Mouse (Mus musculus) heart, embryonic 13.5 days (tissue): ENCODE data around the gene Hrc. TPM values are rescaled to one million over a fixed set of nuclear protein-coding genes. Genes with fewer than 3 reads are reported as not detected.

Experiments
- ATAC-seq: fragments of 200-750 bp; cut with Nextera tagmentation; 2 replicates; pipeline ENCODE4 v1.8.0; 2017; ENCODE audit warnings: moderate TSS enrichment; ENCODE audit not compliant: insufficient number of reproducible peaks, low FRiP score, low TSS enrichment; ENCODE audit errors: extremely low read depth
- H3K27ac ChIP-seq: fragments of 300-500 bp; sonication (generic); replicated peaks from 2 replicates; pipeline ENCODE4 v1.5.1; 2015; ENCODE audit warnings: moderate library complexity, mild to moderate bottlenecking, inconsistent platforms
- H3K27me3 ChIP-seq: fragments of 300-500 bp; sonication (generic); replicated peaks from 2 replicates; pipeline ENCODE4 v1.6.1; 2015; ENCODE audit warnings: mild to moderate bottlenecking, inconsistent platforms
- H3K36me3 ChIP-seq: fragments of 300-500 bp; sonication (generic); 2 replicates; pipeline ENCODE4 v1.6.1; 2015; ENCODE audit warnings: mild to moderate bottlenecking, inconsistent platforms
- H3K4me1 ChIP-seq: fragments of 300-500 bp; sonication (generic); 2 replicates; pipeline ENCODE4 v1.6.1; 2015; ENCODE audit warnings: inconsistent platforms
- H3K4me2 ChIP-seq: fragments of 300-500 bp; sonication (generic); 2 replicates; pipeline ENCODE4 v1.6.1; 2015; ENCODE audit warnings: inconsistent platforms, mild to moderate bottlenecking, moderate library complexity
- H3K4me3 ChIP-seq: fragments of 300-500 bp; sonication (generic); 2 replicates; pipeline ENCODE4 v1.5.1; 2015; ENCODE audit warnings: moderate library complexity, mild to moderate bottlenecking, inconsistent platforms
- H3K9ac ChIP-seq: fragments of 300-500 bp; sonication (generic); 2 replicates; pipeline ENCODE4 v1.6.1; 2015; ENCODE audit warnings: inconsistent platforms, mild to moderate bottlenecking, moderate library complexity
- H3K9me3 ChIP-seq: fragments of 300-500 bp; sonication (generic); 2 replicates; pipeline ENCODE4 v1.6.1; 2016; ENCODE audit warnings: inconsistent platforms
- WGBS: fragments of 180-500 bp; shearing (Covaris S2); methylation state at CpG from one replicate; pipeline ENCODE4 v1.1.7; 2015; ENCODE audit warnings: mixed read lengths; 5-methylcytosine and 5-hydroxymethylcytosine counted together
- polyA plus RNA-seq: library from polyadenylated mRNA; unstranded; fragments of >200 nt; fragmentation: Nextera tagmentation; extraction: Ambion mirVana; gene quantifications from 2 replicates; pipeline ENCODE4 v1.2.1, GENCODE M21; 2015

Hrc gene
- polyA plus RNA-seq, 1 experiment from 2014 or later = 24.2 TPM

- peak within 1 kb of the TSS; percentile 64 for H3K4me3 ChIP-seq
- peaks cover 11% of the 10 kb centered on the region for H3K27me3 ChIP-seq
- peaks cover 3% of the 10 kb centered on the region; the same call in 1 of the 2 replicates for H3K36me3 ChIP-seq
- peak within 1 kb of the TSS; percentile 82 for H3K9ac ChIP-seq
- no peaks in the 10 kb centered on the region for H3K9me3 ChIP-seq
- WGBS = under 1% methylated on average over 38 of the region's 38 CpGs
- peaks cover 76% of the 10 kb centered on the region for H3K4me1 ChIP-seq
- 0 out of 2 replicates have a peak, but pooled peaks have one; percentile 22 for ATAC-seq
- peak within 1 kb of the TSS; percentile 97 for H3K27ac ChIP-seq
- H3K4me2 ChIP-seq = peak within 1 kb of the TSS; percentile 85
These were observed 1.6 kb upstream of the Hrc start, which contains the start of gene Trpm4 for GRCm38 (mm10) chr7:45333431-45333982. Gene Trpm4 (minus strand): TSS chr7:45333780.

- Histone ChIP-seq H3K4me3 (peak overlapping the region; percentile 64), H3K27me3 (peaks cover 12% of the 10 kb centered on the region), H3K4me1 (peaks cover 78% of the 10 kb centered on the region), H3K36me3 (peaks cover 3% of the 10 kb centered on the region; the same call in 1 of the 2 replicates), H3K27ac (peak overlapping the region; percentile 97), H3K4me2 (peak overlapping the region; percentile 85), H3K9ac (peak overlapping the region; percentile 82), H3K9me3 (no peaks in the 10 kb centered on the region)
- 16% methylated on average over 3 of the region's 3 CpGs for WGBS
- ATAC-seq = no peak; the same call in 1 of the 2 replicates
These were observed 485 bp upstream of the Hrc start for GRCm38 (mm10) chr7:45334605-45335004.

- Histone ChIP-seq H3K27me3 (peaks cover 12% of the 10 kb centered on the region), H3K9ac (no peak overlapping the region), H3K4me2 (no peak overlapping the region), H3K4me1 (peaks cover 87% of the 10 kb centered on the region), H3K27ac (no peak overlapping the region), H3K9me3 (no peaks in the 10 kb centered on the region), H3K4me3 (no peak overlapping the region), H3K36me3 (peaks cover 3% of the 10 kb centered on the region; the same call in 1 of the 2 replicates)
- ATAC-seq = no peak
- 82% methylated on average over 4 of the region's 4 CpGs for WGBS
These were observed 1.2 kb downstream of the Hrc start for GRCm38 (mm10) chr7:45336319-45336718.

- Histone ChIP-seq H3K4me2 (peak overlapping the region; percentile 79), H3K27ac (no peak overlapping the region), H3K36me3 (no peaks in the 10 kb centered on the region), H3K4me1 (peaks cover 78% of the 10 kb centered on the region), H3K27me3 (peaks cover 15% of the 10 kb centered on the region), H3K9ac (peak overlapping the region; percentile 58), H3K4me3 (peak overlapping the region; percentile 60), H3K9me3 (no peaks in the 10 kb centered on the region)
- ATAC-seq = no peak
- WGBS = 13% methylated on average over 4 of the region's 4 CpGs
These were observed 2.4 kb downstream of the Hrc start for GRCm38 (mm10) chr7:45337469-45337868.

- H3K4me2 ChIP-seq = peak overlapping the region; percentile 79
- no peak overlapping the region for H3K27ac ChIP-seq
- no peak for ATAC-seq
- WGBS = 7% methylated on average over 14 of the region's 14 CpGs
- no peaks in the 10 kb centered on the region for H3K36me3 ChIP-seq
- H3K4me3 ChIP-seq = peak overlapping the region; percentile 60
- peaks cover 71% of the 10 kb centered on the region for H3K4me1 ChIP-seq
- peaks cover 19% of the 10 kb centered on the region for H3K27me3 ChIP-seq
- H3K9me3 ChIP-seq = no peaks in the 10 kb centered on the region
- H3K9ac ChIP-seq = peak overlapping the region; percentile 82
These were observed 3.2 kb downstream of the Hrc start for GRCm38 (mm10) chr7:45338161-45338911.

GRCm38 (mm10) chr7:45339410-45340065, 4.4 kb downstream of the Hrc start:
- peaks cover 64% of the 10 kb centered on the region for H3K4me1 ChIP-seq
- peak overlapping the region; percentile 82 for H3K9ac ChIP-seq
- peak; percentile 62 for ATAC-seq
- H3K9me3 ChIP-seq = no peaks in the 10 kb centered on the region
- WGBS = under 1% methylated on average over 39 of the region's 39 CpGs
- peak overlapping the region; percentile 61; the same call in 1 of the 2 replicates for H3K27ac ChIP-seq
- H3K4me2 ChIP-seq = peak overlapping the region; percentile 79
- no peaks in the 10 kb centered on the region for H3K36me3 ChIP-seq
- peaks cover 20% of the 10 kb centered on the region for H3K27me3 ChIP-seq
- peak overlapping the region; percentile 60 for H3K4me3 ChIP-seq

GRCm38 (mm10) chr7:45340066-45340442, 5.0 kb downstream of the Hrc start:
- 2% methylated on average over 11 of the region's 11 CpGs for WGBS
- Histone ChIP-seq H3K4me2 (peak overlapping the region; percentile 79), H3K36me3 (no peaks in the 10 kb centered on the region), H3K9me3 (no peaks in the 10 kb centered on the region), H3K4me1 (peaks cover 58% of the 10 kb centered on the region), H3K27ac (0 out of 2 replicates have a peak overlapping the region, but pooled peaks have one; percentile 20), H3K9ac (peak overlapping the region; percentile 82), H3K27me3 (peaks cover 20% of the 10 kb centered on the region), H3K4me3 (peak overlapping the region; percentile 60)
- ATAC-seq = no peak

GRCm38 (mm10) chr7:45340669-45341068, 5.6 kb downstream of the Hrc start:
- Histone ChIP-seq H3K27ac (peak overlapping the region; percentile 56), H3K4me2 (peak overlapping the region; percentile 79), H3K9me3 (no peaks in the 10 kb centered on the region), H3K4me1 (peaks cover 52% of the 10 kb centered on the region), H3K9ac (peak overlapping the region; percentile 82), H3K27me3 (peaks cover 20% of the 10 kb centered on the region), H3K4me3 (peak overlapping the region; percentile 60), H3K36me3 (no peaks in the 10 kb centered on the region)
- no peak for ATAC-seq
- WGBS = 2% methylated on average over 11 of the region's 11 CpGs

- 1% methylated on average over 8 of the region's 8 CpGs for WGBS
- peak overlapping the region; percentile 47; the same call in 1 of the 2 replicates for H3K9ac ChIP-seq
- peak overlapping the region; percentile 79 for H3K4me2 ChIP-seq
- H3K27ac ChIP-seq = peak overlapping the region; percentile 56
- no peaks in the 10 kb centered on the region for H3K9me3 ChIP-seq
- H3K4me3 ChIP-seq = peak overlapping the region; percentile 60
- peaks cover 49% of the 10 kb centered on the region for H3K4me1 ChIP-seq
- H3K36me3 ChIP-seq = no peaks in the 10 kb centered on the region
- peaks cover 20% of the 10 kb centered on the region for H3K27me3 ChIP-seq
- ATAC-seq = no peak
These were observed 6.2 kb downstream of the Hrc start for GRCm38 (mm10) chr7:45341303-45341702.

GRCm38 (mm10) chr7:45342081-45342480, 7.0 kb downstream of the Hrc start:
- Histone ChIP-seq H3K36me3 (no peaks in the 10 kb centered on the region), H3K4me1 (peaks cover 45% of the 10 kb centered on the region), H3K4me3 (no peak overlapping the region), H3K4me2 (no peak overlapping the region), H3K9ac (no peak overlapping the region), H3K27ac (no peak overlapping the region), H3K27me3 (peaks cover 20% of the 10 kb centered on the region), H3K9me3 (no peaks in the 10 kb centered on the region)
- no peak for ATAC-seq
- 83% methylated on average over 11 of the region's 11 CpGs for WGBS

- whole genome bisulfite sequencing = 17% methylated on average over 13 of the region's 13 CpGs
- H3K9ac ChIP-seq = no peak overlapping the region
These were observed 8.5 kb downstream of the Hrc start for GRCm38 (mm10) chr7:45343543-45343942.

More at GRCm38 (mm10) chr7:45343543-45343942, 8.5 kb downstream of the Hrc start:
- peaks cover 30% of the 10 kb centered on the region for H3K4me1 ChIP-seq
- H3K9me3 ChIP-seq = no peaks in the 10 kb centered on the region
- H3K4me2 ChIP-seq = no peak overlapping the region
- no peak overlapping the region for H3K27ac ChIP-seq
- no peak overlapping the region for H3K4me3 ChIP-seq
- no peaks in the 10 kb centered on the region for H3K36me3 ChIP-seq
- peaks cover 9% of the 10 kb centered on the region; the same call in 1 of the 2 replicates for H3K27me3 ChIP-seq
- no peak for ATAC-seq
